Mouse (Mus musculus) lung, adult 2 months (tissue): ENCODE measurements at regions not wholly inside any gene's neighbourhood (a gene's known extent, or its start where the extent isn't known, plus 50 kb on each side); places are given as distances from the start of the nearest gene placed in this dataset.

Experiments
- CTCF ChIP-seq: fragments of 200-500 bp; IDR thresholded peaks from 2 replicates; pipeline ENCODE4 v1.5.1; 2011; ENCODE audit warnings: mild to moderate bottlenecking, low read length, control low read depth; ENCODE audit not compliant: insufficient read depth
- POLR2A ChIP-seq: fragments of 200-500 bp; IDR thresholded peaks from 2 replicates; pipeline ENCODE4 v1.6.1; 2011; ENCODE audit warnings: low read depth, mild to moderate bottlenecking, control low read depth, low read length, borderline replicate concordance; ENCODE audit errors: extremely low read depth

DNA sequence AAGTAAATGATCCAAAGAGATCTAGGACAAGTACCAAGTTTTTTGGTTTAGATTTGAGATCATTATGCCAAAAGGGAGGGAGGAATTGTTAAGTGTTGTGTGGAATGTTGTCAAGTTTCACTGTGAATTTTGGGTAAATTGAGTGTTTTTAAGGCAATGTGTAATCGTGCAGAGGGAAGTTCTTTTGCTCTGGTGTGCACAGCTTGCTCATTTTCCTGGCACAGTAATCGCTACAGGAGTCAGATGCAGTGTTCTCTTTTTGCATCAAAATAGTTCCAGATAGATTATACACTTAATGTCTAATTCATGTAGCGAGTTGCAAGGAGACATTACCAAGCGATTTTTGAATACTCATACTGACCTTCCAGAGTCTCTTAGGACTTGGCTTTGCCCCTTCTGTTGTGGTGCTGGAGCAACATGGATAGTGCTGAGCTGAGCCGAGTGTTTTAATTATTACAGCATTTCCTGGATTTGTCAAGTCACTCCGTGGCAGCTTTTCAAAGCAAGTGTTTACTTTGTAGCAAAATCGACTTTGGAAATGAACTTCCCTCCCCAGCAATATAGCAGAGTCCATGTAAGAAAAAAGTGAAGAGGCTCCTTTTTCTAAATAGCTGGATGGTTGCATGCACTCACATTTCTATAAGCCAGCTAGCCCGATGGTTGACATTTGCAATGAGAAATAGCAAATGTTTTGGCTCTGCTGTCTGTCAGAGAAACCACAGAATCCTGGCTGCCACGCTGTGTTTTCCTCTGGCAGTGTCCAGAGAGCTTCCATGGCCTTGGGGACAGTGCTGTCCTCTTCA lies 66.6 kb downstream of the 4930426L09Rik start:
- TF ChIP-seq POLR2A (no peak), CTCF (no peak)
